Mouse (Mus musculus): ENCODE measurements around the gene 4931422A03Rik.
"Not testable (repeated sequence)": the region's sequence is repeated elsewhere in the genome, so short reads cannot be mapped to it uniquely, and the experiment has no call there.

4931422A03Rik gene

GRCm38 (mm10) chr2:104028139-104028723, at the start of gene 4931422A03Rik:
Gene 4931422A03Rik (minus strand): TSS chr2:104028361.
- DNase-seq (ENCODE audit: low read depth, low spot score): no peak

DNA sequence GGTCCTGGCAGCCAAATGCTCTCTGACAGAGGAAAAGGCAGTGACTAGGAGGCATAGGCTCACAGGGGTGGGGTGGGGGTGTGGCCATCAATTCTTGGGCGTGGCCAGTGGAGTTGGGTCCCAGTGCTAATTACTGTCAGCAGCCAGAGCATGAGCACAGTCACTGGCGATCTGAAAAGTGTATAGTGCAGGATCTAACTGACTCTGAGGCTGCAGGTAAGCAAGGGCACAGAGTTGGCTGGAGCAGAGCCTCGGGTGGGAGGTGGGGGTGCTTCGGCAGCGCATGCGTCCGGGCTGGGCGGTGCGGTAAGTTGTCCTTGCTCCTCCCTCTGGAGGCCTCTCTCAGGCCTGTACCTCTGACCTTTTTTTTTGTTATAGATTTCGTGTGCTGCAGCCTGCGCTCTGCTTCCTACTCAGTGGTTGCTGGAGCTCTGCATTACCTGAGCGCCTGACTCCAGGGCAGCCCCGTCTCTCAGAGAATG, 41.6 kb upstream of the 4931422A03Rik start, which contains the start of gene Cd59b:
Gene Cd59b (plus strand): TSS at position 146 of the 482 bp plus-strand sequence.
- DNase-seq (ENCODE audit: low read depth, low spot score): no peak

DNA sequence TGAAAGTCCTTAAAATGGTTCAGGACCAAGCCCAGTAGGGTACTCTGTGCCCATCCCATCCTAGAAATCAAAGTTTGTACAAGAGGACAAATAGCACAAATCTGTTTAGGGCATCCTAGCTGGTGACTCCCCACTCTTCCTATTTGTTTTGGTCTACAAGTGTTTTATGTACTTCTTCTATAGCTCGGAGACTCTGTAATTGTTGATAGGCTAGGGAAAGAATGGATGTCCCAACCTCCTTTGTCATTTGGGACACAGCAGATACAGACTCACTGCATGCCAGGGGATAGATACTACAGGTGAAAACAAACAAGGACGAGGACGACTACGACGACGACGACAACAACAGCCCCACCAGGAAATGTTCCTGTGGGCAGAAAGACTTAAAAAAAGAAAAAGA, 40.3 kb upstream of the 4931422A03Rik start, which contains the start of gene Gm10799:
Gene Gm10799 (minus strand): TSS at position 101 of the 400 bp plus-strand sequence.
- DNase-seq (ENCODE audit: low read depth, low spot score): not testable (repeated sequence)

DNA sequence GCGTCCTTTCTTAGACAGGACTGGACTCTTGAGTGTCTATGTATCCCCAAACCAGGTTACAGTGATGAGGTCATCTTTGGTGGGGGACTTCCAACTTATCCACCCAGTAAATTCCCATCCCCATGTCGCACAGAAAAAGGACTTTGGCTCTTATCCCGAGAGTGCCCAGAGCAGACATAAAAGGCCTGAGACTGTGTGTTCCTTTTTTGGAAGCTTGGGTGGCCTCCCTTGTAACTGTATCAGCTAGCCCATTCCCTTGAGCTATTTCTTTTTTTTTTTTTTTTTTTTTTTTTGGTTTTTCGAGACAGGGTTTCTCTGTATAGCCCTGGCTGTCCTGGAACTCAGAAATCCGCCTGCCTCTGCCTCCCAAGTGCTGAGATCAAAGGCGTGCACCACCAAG, 37.4 kb upstream of the 4931422A03Rik start, which contains the start of gene Gm10912:
Gene Gm10912 (plus strand): TSS at position 301 of the 400 bp plus-strand sequence.
- DNase-seq (ENCODE audit: low read depth, low spot score): not testable (repeated sequence)

- DNase-seq (ENCODE audit: low read depth, low spot score): no peak
Measured at GRCm38 (mm10) chr2:104064152-104064551, 36.0 kb upstream of the 4931422A03Rik start.

- no peak for DNase-seq (ENCODE audit: low read depth, low spot score)
Measured at GRCm38 (mm10) chr2:104062665-104063064, 34.5 kb upstream of the 4931422A03Rik start.

GRCm38 (mm10) chr2:104060996-104061395, 32.8 kb upstream of the 4931422A03Rik start:
- DNase-seq (ENCODE audit: low read depth, low spot score): no peak

DNA sequence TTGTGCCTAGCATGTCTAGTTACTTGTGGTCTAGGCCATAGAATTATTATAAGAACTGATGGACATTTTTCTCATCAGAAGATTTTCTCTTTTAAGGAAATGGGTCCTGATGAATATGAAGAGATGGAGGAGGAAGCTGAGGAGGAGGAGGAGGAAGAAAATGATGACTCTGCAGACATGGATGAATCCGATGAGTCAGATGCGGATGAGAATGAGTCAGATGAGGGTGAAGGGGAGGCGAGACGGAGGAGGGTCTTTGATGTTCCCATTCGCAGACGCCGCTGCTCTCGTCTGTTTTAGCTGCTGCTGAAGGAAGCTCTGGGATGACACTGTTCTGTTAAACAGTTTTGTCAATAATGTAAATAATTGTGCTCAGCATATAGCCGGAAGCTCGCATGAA, 31.6 kb upstream of the 4931422A03Rik start:
- DNase-seq (ENCODE audit: low read depth, low spot score): no peak

- no peak for DNase-seq (ENCODE audit: low read depth, low spot score)
Measured at GRCm38 (mm10) chr2:104058954-104059353, 30.8 kb upstream of the 4931422A03Rik start.

DNA sequence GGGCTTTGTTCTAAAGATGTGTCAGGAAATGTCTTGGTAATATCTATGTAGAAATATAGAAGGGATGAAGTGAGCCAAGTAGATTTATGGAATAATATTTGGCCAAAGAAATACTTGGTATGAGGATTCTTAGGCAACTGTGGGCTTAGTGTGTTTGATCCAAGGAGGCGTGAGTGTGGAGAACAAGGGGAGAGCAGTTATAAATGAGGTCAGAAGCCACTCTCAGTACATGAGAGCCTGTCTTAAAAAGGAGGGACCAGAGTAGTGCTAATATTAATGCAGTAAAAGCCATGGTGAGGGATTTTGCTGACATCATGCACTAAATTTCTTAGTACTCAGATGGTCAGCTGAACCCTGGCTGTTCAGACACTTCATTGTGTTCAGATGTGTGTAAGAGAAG, 30.2 kb upstream of the 4931422A03Rik start:
- no peak for DNase-seq (ENCODE audit: low read depth, low spot score)

DNA sequence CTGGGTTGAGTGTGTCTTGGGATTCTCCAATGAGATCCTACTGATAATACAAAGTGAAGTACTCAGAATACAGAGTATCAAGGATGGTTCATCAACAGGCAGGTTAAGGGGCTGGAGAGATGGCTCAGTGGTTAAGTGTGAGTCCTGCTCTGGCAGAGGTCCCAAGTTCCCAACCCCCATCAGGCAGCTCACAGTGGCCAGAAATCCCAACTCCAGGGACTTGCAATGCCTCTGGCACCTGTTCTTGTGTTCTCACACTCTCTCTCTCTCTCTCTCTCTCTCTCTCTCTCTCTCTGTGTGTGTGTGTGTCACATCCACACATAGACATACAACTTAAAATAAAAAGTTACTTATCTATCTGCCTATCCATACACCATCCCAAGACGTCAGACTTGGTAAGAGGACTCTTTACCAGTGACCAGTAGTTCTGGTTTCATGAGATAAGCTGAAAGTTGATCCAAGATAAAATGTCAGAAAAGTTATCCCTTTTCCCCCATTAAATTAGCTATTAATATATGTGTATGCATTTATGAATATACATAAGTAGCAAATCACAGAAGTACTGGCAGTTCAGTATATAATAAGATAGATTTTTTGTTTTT, 16.4 kb upstream of the 4931422A03Rik start:
- no peak for DNase-seq (ENCODE audit: low read depth, low spot score)

GRCm38 (mm10) chr2:104043624-104044478, 15.7 kb upstream of the 4931422A03Rik start:
- DNase-seq (ENCODE audit: low read depth, low spot score): no peak

DNA sequence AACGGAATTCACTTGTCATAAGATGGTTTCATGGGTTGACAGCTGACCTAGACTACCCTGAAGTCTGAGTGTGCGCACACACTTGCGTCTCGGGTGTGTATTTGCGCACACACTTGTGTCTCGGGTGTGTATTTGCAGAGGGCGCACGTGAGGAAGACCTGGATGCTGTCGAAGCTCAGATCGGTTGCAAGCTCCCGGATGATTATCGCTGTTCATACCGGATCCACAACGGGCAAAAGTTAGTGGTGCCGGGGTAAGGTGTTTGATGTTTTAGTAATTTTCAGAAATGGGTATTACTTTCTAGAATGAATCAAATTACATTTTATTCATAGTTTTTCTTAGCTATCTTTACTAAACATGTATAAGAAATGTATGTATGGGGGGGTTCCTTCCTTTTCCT, 14.6 kb upstream of the 4931422A03Rik start:
- no peak for DNase-seq (ENCODE audit: low read depth, low spot score)

DNA sequence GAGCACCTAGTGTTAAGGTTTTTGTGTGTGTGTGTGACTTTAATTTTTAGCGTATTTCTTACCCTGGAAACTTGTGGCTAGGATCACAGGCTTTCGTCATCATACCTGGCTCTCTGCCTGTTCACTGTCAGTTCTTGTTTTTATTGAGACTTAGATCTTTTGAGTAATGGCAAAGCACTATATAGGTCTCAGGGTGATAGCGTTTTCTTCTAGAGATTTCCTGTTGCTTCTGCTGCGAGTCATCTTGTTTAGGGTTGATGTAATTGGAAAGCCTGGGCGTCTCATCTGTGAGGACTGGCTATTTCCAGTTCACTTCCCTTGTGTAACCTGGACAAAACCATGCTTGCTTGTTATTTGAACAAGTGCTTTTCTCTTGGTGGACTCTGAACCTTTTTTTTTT, 13.5 kb upstream of the 4931422A03Rik start:
- DNase-seq (ENCODE audit: low read depth, low spot score): no peak

- no peak for DNase-seq (ENCODE audit: low read depth, low spot score)
Measured at GRCm38 (mm10) chr2:104038236-104038635, 10.1 kb upstream of the 4931422A03Rik start.

GRCm38 (mm10) chr2:104036316-104036715, 8.2 kb upstream of the 4931422A03Rik start:
- no peak for DNase-seq (ENCODE audit: low read depth, low spot score)

DNA sequence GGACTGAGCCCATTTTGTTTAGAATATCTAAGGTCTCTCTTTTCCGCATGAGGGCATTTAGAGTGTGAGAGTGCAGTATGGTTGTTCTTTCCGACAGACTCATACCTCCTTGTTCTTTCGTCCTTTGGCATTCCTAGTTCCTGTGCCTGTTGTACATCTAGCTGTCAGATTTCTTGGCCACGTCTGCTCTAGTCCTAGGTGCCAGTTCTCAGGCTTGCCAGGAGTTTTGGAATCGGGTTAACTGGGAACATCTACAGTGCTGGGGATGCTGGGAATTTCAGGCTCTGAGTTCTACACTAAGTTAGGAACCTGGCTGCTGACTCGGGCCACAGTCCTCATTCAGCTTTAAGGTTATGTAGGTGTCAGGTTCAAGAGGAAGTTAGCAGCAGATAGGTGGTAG, 7.4 kb upstream of the 4931422A03Rik start:
- DNase-seq (ENCODE audit: low read depth, low spot score): no peak

DNA sequence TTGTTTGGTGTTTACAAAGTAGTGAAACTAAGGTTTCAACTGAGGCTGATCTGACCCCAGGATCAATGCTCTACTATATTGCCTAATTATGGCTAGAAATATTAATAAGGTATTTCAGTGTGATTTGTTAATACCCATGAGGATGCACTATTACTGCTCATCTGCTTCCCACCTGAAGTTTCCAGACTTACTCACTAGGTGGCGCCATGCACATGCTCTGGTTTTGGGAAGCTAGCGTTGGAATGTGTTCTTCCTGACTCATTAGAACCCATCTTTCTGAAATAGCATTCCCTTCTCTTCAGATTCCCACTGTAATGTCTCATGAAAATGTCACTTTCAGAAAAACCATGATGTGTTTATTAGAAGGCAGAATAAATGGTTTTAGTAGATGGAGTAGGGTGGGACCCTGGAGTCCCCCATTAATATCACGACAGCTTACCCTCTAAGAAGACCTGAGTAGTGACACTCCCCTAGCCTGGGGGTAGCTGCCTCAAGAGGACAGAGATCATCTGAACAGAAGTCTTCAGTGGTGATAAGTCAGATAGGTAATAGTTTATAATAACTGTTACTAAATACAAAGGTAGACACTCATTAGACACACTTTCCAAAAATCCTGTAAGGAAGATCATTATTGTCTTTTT, 6.8 kb upstream of the 4931422A03Rik start:
- DNase-seq (ENCODE audit: low read depth, low spot score): no peak

- DNase-seq (ENCODE audit: low read depth, low spot score): no peak
Measured at GRCm38 (mm10) chr2:104032056-104032455, 3.9 kb upstream of the 4931422A03Rik start.

GRCm38 (mm10) chr2:104030381-104030780, 2.2 kb upstream of the 4931422A03Rik start:
- DNase-seq (ENCODE audit: low read depth, low spot score): no peak

DNA sequence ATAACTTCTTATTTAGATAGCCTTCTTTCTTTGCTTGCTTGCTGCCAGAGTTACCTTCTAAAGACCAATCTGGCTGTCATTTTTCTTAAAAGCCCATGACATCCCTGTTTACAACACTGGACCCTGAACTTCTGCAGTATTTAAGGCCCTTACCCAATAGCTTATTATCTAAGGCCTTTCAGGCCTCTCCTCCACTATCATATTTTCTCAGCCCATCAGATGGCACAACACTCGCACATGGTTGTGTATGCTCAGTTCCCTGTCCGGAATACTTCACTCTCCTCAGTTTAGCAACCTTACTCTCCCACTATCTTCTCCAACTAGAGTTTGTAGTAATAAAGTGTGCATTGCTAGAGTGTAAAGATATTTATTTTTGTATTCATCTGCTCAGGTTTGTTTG, 913 bp upstream of the 4931422A03Rik start:
- no peak for DNase-seq (ENCODE audit: low read depth, low spot score)
